Mouse (Mus musculus): ENCODE results near the gene Arhgap31.

DNA sequence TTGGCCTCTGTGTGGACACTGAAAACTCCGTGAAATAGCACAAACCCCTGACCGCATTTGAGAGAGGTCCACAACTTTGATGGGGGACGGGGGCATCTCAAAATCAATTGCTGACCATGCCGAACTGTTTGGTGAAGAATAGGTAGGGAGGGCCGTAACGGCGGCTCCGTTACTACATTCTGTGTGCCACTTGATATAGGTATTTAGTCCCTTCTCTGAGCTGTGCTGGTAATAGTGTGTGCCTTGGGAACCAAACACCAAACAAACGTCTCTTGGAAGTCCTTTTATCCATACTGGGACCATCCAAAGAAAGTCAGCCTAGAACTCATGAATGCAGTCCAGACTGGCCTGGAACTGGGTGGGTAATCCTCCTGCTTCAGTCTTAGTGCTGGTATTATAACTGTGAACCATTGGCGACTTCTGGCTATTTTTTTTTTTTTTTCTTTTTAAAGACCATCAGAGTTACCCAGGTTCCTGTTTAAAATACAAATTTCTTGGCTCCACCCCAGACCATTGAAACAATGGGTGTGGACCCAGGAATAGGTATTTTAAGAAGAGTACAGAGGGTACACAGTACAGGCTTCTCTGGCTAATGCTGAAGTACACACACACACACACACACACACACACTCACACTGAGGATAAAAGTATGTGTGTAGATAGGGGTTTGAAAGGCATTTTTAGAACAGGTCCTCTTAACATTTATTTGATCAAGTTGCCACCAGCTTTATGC, 31.0 kb upstream of the Arhgap31 start:
- TF ChIP-seq GATA1 (IDR thresholded peaks at IDR 0.05; ENCODE audit: borderline replicate concordance, low read length) (no peak), FLI1 (IDR thresholded peaks at IDR 0.05; ENCODE audit: low read length) (no peak)

All from megakaryocyte, embryonic 14.5 days (primary cell).